Mouse (Mus musculus) stomach, embryonic 16.5 days (tissue): Measurements from ENCODE around the gene Fam126a. TPM values are rescaled to one million over a fixed set of nuclear protein-coding genes. Genes with fewer than 3 reads are reported as not detected.

ENCODE experiments used
- ATAC-seq: fragments of 200-750 bp; cut with Nextera tagmentation; 2 replicates; pipeline ENCODE4 v1.8.0; 2017; ENCODE audit warnings: moderate number of reproducible peaks, moderate TSS enrichment; ENCODE audit not compliant: insufficient read depth, low FRiP score
- H3K27ac ChIP-seq: fragments of 300-500 bp; sonication (generic); 2 replicates; pipeline ENCODE4 v1.5.1; 2014; ENCODE audit warnings: low read length
- H3K27me3 ChIP-seq: fragments of 300-500 bp; sonication (generic); 2 replicates; pipeline ENCODE4 v1.6.1; 2014; ENCODE audit warnings: low read length, control low read depth, mixed read lengths; ENCODE audit not compliant: control insufficient read depth, insufficient read depth
- H3K36me3 ChIP-seq: fragments of 300-500 bp; sonication (generic); 2 replicates; pipeline ENCODE4 v1.6.1; 2014; ENCODE audit warnings: low read length; ENCODE audit not compliant: control insufficient read depth, insufficient read depth
- H3K4me1 ChIP-seq: fragments of 300-500 bp; sonication (generic); 2 replicates; pipeline ENCODE4 v1.6.1; 2014; ENCODE audit warnings: low read length, control low read depth, mixed read lengths; ENCODE audit not compliant: control insufficient read depth, insufficient read depth
- H3K4me2 ChIP-seq: fragments of 300-500 bp; sonication (generic); 2 replicates; pipeline ENCODE4 v1.6.1; 2014; ENCODE audit warnings: low read depth, low read length, mixed read lengths
- H3K4me3 ChIP-seq: fragments of 300-500 bp; sonication (generic); replicated peaks from 2 replicates; pipeline ENCODE4 v1.5.1; 2014; ENCODE audit warnings: mild to moderate bottlenecking, low read length
- H3K9ac ChIP-seq: fragments of 300-500 bp; sonication (generic); 2 replicates; pipeline ENCODE4 v1.6.1; 2014; ENCODE audit warnings: low read length
- H3K9me3 ChIP-seq: fragments of 300-500 bp; sonication (generic); replicated peaks from 2 replicates; pipeline ENCODE4 v1.6.1; 2016; ENCODE audit warnings: low read length, control low read depth; ENCODE audit not compliant: control insufficient read depth
- WGBS: fragments of 180-500 bp; shearing (Covaris S2); extraction: QIAGEN DNeasy Blood & Tissue Kit; methylation state at CpG from one replicate; pipeline ENCODE4 v1.1.7; 2014; 5-methylcytosine and 5-hydroxymethylcytosine counted together
- polyA plus RNA-seq: library from polyadenylated mRNA; unstranded; fragments of >200 nt; fragmentation: Nextera tagmentation; extraction: Ambion mirVana; gene quantifications from 2 replicates; pipeline ENCODE4 v1.2.1, GENCODE M21; 2015

Fam126a gene
- polyA plus RNA-seq, 1 experiment from 2014 or later, result 19.1 TPM

- no peak overlapping the region for H3K4me2 ChIP-seq
- H3K27me3 ChIP-seq, result no peaks in the 10 kb centered on the region
- no peak overlapping the region for H3K9ac ChIP-seq
- H3K36me3 ChIP-seq, result peaks cover 6% of the 10 kb centered on the region; the same call in 1 of the 2 replicates
- H3K9me3 ChIP-seq, result no peaks in the 10 kb centered on the region
- no peak overlapping the region for H3K4me3 ChIP-seq
- WGBS, result 86% methylated on average over 1 of the region's 1 CpGs
- H3K27ac ChIP-seq, result no peak overlapping the region
- H3K4me1 ChIP-seq, result no peaks in the 10 kb centered on the region
- ATAC-seq, result no peak
These were observed 48.4 kb downstream of the Fam126a start for GRCm38 (mm10) chr5:23982081-23982480.

- no peak for ATAC-seq
- H3K4me2 ChIP-seq, result no peak overlapping the region
- no peaks in the 10 kb centered on the region for H3K4me1 ChIP-seq
- H3K9ac ChIP-seq, result no peak overlapping the region
- no peak overlapping the region for H3K4me3 ChIP-seq
- no peaks in the 10 kb centered on the region for H3K27me3 ChIP-seq
- no peaks in the 10 kb centered on the region for H3K9me3 ChIP-seq
- WGBS, result 85% methylated on average over 14 of the region's 14 CpGs
- no peaks in the 10 kb centered on the region for H3K36me3 ChIP-seq
- H3K27ac ChIP-seq, result no peak overlapping the region
These were observed 52.0 kb downstream of the Fam126a start for GRCm38 (mm10) chr5:23978516-23978915.

GRCm38 (mm10) chr5:23974994-23975575 is 55.4 kb downstream of the Fam126a start:
- ATAC-seq, result no peak
- Histone ChIP-seq H3K4me2 (no peak overlapping the region), H3K9me3 (no peaks in the 10 kb centered on the region), H3K4me1 (no peaks in the 10 kb centered on the region), H3K27ac (no peak overlapping the region), H3K27me3 (no peaks in the 10 kb centered on the region), H3K4me3 (no peak overlapping the region), H3K36me3 (no peaks in the 10 kb centered on the region), H3K9ac (no peak overlapping the region)
- 45% methylated on average over 3 of the region's 3 CpGs for WGBS

- no peaks in the 10 kb centered on the region for H3K27me3 ChIP-seq
- 0 out of 2 replicates have a peak, but pooled peaks cover 3% of the 10 kb centered on the region for H3K36me3 ChIP-seq
- ATAC-seq, result no peak
- no peak overlapping the region for H3K4me3 ChIP-seq
- H3K27ac ChIP-seq, result no peak overlapping the region
- 67% methylated on average over 5 of the region's 5 CpGs for WGBS
- H3K9ac ChIP-seq, result no peak overlapping the region
- no peak overlapping the region for H3K4me2 ChIP-seq
- H3K4me1 ChIP-seq, result no peaks in the 10 kb centered on the region
- H3K9me3 ChIP-seq, result no peaks in the 10 kb centered on the region
These were observed 62.8 kb downstream of the Fam126a start for GRCm38 (mm10) chr5:23967705-23968104.

GRCm38 (mm10) chr5:23964599-23965165 is 65.8 kb downstream of the Fam126a start:
- Histone ChIP-seq H3K4me3 (no peak overlapping the region), H3K27me3 (no peaks in the 10 kb centered on the region), H3K9ac (no peak overlapping the region), H3K4me1 (no peaks in the 10 kb centered on the region), H3K36me3 (0 out of 2 replicates have a peak, but pooled peaks cover 3% of the 10 kb centered on the region), H3K4me2 (no peak overlapping the region), H3K9me3 (no peaks in the 10 kb centered on the region), H3K27ac (no peak overlapping the region)
- no peak for ATAC-seq
- 82% methylated on average over 10 of the region's 10 CpGs for WGBS

GRCm38 (mm10) chr5:23953047-23953446 is 77.4 kb downstream of the Fam126a start:
- no peak for ATAC-seq
- Histone ChIP-seq H3K9me3 (no peaks in the 10 kb centered on the region), H3K4me3 (no peak overlapping the region), H3K9ac (no peak overlapping the region), H3K4me1 (no peaks in the 10 kb centered on the region), H3K27ac (no peak overlapping the region), H3K27me3 (no peaks in the 10 kb centered on the region), H3K36me3 (no peaks in the 10 kb centered on the region), H3K4me2 (no peak overlapping the region)
- 93% methylated on average over 5 of the region's 5 CpGs for WGBS

- Histone ChIP-seq H3K27ac (no peak overlapping the region), H3K36me3 (no peaks in the 10 kb centered on the region), H3K4me1 (no peaks in the 10 kb centered on the region), H3K9ac (no peak overlapping the region), H3K4me2 (no peak overlapping the region), H3K27me3 (no peaks in the 10 kb centered on the region), H3K9me3 (no peaks in the 10 kb centered on the region), H3K4me3 (no peak overlapping the region)
- ATAC-seq, result no peak
- 68% methylated on average over 3 of the region's 3 CpGs for whole genome bisulfite sequencing
These were observed 82.4 kb downstream of the Fam126a start for GRCm38 (mm10) chr5:23948071-23948470.

- 2% methylated on average over 1 of the region's 1 CpGs for WGBS
- Histone ChIP-seq H3K36me3 (no peaks in the 10 kb centered on the region), H3K27me3 (no peaks in the 10 kb centered on the region), H3K9me3 (no peaks in the 10 kb centered on the region), H3K9ac (no peak overlapping the region), H3K4me3 (no peak overlapping the region), H3K27ac (no peak overlapping the region), H3K4me1 (no peaks in the 10 kb centered on the region), H3K4me2 (no peak overlapping the region)
- no peak for ATAC-seq
These were observed 85.4 kb downstream of the Fam126a start for GRCm38 (mm10) chr5:23945056-23945455.

- no peak overlapping the region for H3K4me2 ChIP-seq
- H3K27ac ChIP-seq, result no peak overlapping the region
- no peaks in the 10 kb centered on the region for H3K4me1 ChIP-seq
- H3K4me3 ChIP-seq, result no peak overlapping the region
- H3K36me3 ChIP-seq, result no peaks in the 10 kb centered on the region
- H3K27me3 ChIP-seq, result no peaks in the 10 kb centered on the region
- ATAC-seq, result no peak
- H3K9me3 ChIP-seq, result no peaks in the 10 kb centered on the region
- 80% methylated on average over 2 of the region's 2 CpGs for WGBS
- H3K9ac ChIP-seq, result no peak overlapping the region
These were observed 87.0 kb downstream of the Fam126a start for GRCm38 (mm10) chr5:23943534-23943933.
